Mouse (Mus musculus) neural tube, embryonic 12.5 days (tissue): ENCODE results near the gene Cyp17a1. TPM values are rescaled to one million over a fixed set of nuclear protein-coding genes. Genes with fewer than 3 reads are reported as not detected.

Experiments used
- ATAC-seq: fragments of 200-750 bp; cut with Nextera tagmentation; 2 replicates; pipeline ENCODE4 v1.8.0; 2017; ENCODE audit warnings: low read depth, mild to moderate bottlenecking, moderate TSS enrichment, moderate library complexity; ENCODE audit not compliant: low FRiP score
- H3K27ac ChIP-seq: fragments of 300-500 bp; sonication (generic); 2 replicates; pipeline ENCODE4 v1.5.1; 2016
- H3K27me3 ChIP-seq: fragments of 300-500 bp; sonication (generic); replicated peaks from 2 replicates; pipeline ENCODE4 v1.6.1; 2016; ENCODE audit warnings: mild to moderate bottlenecking
- H3K36me3 ChIP-seq: fragments of 300-500 bp; sonication (generic); 2 replicates; pipeline ENCODE4 v1.6.1; 2016; ENCODE audit warnings: mild to moderate bottlenecking
- H3K4me1 ChIP-seq: fragments of 300-500 bp; sonication (generic); 2 replicates; pipeline ENCODE4 v1.6.1; 2016
- H3K4me2 ChIP-seq: fragments of 300-500 bp; sonication (generic); replicated peaks from 2 replicates; pipeline ENCODE4 v1.6.1; 2016; ENCODE audit warnings: mild to moderate bottlenecking
- H3K4me3 ChIP-seq: fragments of 300-500 bp; sonication (generic); 2 replicates; pipeline ENCODE4 v1.5.1; 2016
- H3K9ac ChIP-seq: fragments of 300-500 bp; sonication (generic); 2 replicates; pipeline ENCODE4 v1.6.1; 2016; ENCODE audit warnings: mild to moderate bottlenecking
- H3K9me3 ChIP-seq: fragments of 300-500 bp; sonication (generic); 2 replicates; pipeline ENCODE4 v1.6.1; 2016; ENCODE audit warnings: mild to moderate bottlenecking
- WGBS: fragments of 180-500 bp; shearing (Covaris S2); methylation state at CpG from one replicate; pipeline ENCODE4 v1.1.7; 2016; 5-methylcytosine and 5-hydroxymethylcytosine counted together
- polyA plus RNA-seq: library from polyadenylated mRNA; unstranded; fragments of >200 nt; fragmentation: Nextera tagmentation; extraction: Ambion mirVana; gene quantifications from 2 replicates; pipeline ENCODE4 v1.2.1, GENCODE M21; 2016

Cyp17a1 gene
- polyA plus RNA-seq, 1 experiment from 2014 or later: not detected

DNA sequence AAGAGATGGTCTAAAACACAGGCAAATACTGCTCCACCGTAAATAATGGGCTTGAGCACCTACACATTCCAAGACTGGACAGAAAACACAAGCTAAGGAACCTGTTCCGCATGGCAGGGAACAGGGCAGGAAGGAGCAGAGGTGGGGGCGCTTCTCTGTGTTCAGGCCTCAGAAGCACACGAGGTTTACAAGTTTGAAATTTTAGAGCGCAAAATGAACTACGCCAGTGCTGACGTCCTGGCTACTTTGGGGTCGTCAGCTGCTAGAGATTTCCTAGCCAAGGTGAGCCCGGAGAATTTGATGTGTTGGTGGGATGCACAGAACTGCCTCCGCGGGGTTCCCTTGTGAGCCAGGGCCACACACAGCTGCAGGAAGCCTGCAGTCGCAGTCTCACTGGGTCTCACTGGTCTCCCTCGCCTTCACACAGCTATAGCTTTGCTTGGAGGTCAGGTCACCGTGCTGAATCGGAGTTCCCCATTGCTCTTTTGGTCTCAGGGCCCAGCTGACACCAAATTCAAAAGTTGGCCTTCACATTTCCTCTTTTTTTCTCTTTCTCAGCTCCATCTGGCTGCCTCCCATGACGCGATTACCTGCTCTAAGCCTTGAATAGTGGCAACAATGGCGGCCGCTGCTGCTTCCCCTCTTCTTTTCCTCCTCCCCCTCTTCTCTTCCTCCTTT is 25.0 kb upstream of the Cyp17a1 start:
- Histone ChIP-seq H3K27ac (no peak overlapping the region), H3K9me3 (no peaks in the 10 kb centered on the region), H3K9ac (no peak overlapping the region), H3K4me3 (no peak overlapping the region), H3K4me2 (no peak overlapping the region), H3K27me3 (no peaks in the 10 kb centered on the region), H3K36me3 (peaks cover 19% of the 10 kb centered on the region; the same call in 1 of the 2 replicates), H3K4me1 (no peaks in the 10 kb centered on the region)
- ATAC-seq: no peak
- WGBS: 50% methylated on average over 19 of the region's 19 CpGs

DNA sequence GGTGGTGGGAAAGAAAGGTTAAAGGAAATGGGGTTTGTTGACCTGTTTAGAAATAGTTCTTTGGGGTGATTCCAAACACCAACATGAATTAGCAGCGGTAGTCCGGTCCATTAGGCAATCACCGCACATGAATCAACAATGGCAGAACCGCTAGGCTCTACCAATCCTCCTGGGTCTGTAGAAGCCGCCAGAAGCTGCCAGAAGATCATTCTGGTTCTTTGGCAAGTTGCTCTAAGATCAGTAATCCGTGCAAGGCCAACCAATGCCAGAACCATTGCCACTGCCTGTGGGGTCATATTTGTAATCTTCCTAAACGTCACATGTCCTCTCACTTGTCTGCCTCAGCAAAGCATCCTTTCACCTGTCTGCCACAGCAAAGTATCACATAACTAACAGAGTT is 24.0 kb upstream of the Cyp17a1 start:
- H3K4me3 ChIP-seq: no peak overlapping the region
- H3K27me3 ChIP-seq: no peaks in the 10 kb centered on the region
- H3K9me3 ChIP-seq: no peaks in the 10 kb centered on the region
- H3K4me1 ChIP-seq: no peaks in the 10 kb centered on the region
- no peak overlapping the region for H3K9ac ChIP-seq
- no peak for ATAC-seq
- 92% methylated on average over 7 of the region's 7 CpGs for WGBS
- no peak overlapping the region for H3K4me2 ChIP-seq
- no peak overlapping the region for H3K27ac ChIP-seq
- peaks cover 19% of the 10 kb centered on the region; the same call in 1 of the 2 replicates for H3K36me3 ChIP-seq

DNA sequence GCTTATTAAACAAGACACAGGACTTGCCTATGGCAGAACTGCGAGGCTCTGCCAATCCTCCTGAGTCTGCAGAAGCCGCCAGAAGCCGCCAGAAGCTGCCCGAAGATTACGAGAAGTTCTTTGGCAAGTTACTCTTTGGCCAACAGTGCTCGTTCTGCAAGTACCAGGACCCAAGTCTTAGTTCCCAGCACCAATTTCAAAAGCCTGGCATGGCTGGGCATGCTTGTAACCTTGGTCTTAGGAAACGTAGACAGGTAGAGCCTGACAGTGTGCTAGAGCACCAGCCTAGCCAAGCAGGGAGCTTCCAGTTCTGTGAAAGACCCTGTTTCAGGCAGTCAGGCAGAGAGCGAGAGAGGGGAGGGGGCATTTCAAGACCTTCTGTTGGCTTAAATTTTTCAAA is 23.5 kb upstream of the Cyp17a1 start:
- no peak overlapping the region for H3K27ac ChIP-seq
- H3K4me3 ChIP-seq: no peak overlapping the region
- H3K27me3 ChIP-seq: no peaks in the 10 kb centered on the region
- no peaks in the 10 kb centered on the region for H3K9me3 ChIP-seq
- H3K36me3 ChIP-seq: peaks cover 19% of the 10 kb centered on the region; the same call in 1 of the 2 replicates
- WGBS: 91% methylated on average over 8 of the region's 8 CpGs
- no peak for ATAC-seq
- H3K4me2 ChIP-seq: no peak overlapping the region
- H3K4me1 ChIP-seq: no peaks in the 10 kb centered on the region
- no peak overlapping the region for H3K9ac ChIP-seq

DNA sequence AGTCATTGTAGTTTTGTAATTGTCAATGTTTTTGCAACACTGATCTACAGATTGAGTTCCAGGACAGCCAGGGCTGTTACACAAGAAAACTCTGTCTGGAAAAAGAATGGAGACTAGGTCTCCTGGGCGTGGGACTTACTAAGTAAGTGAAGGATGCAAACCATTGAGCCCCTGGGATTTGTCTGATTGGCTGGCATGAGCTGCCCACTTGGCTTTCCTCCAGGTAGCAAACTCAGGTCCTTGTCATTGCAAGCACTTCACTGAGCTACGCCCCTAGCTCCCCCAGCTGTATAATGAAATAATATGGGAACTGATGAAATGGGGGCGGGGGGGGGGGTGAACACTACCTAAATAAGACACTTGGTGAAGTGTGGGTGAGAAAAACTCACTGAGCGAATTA is 20.2 kb upstream of the Cyp17a1 start:
- Histone ChIP-seq H3K4me2 (no peak overlapping the region), H3K9ac (no peak overlapping the region), H3K36me3 (peaks cover 12% of the 10 kb centered on the region; the same call in 1 of the 2 replicates), H3K27me3 (no peaks in the 10 kb centered on the region), H3K27ac (no peak overlapping the region), H3K9me3 (no peaks in the 10 kb centered on the region), H3K4me1 (peaks cover 9% of the 10 kb centered on the region; the same call in 1 of the 2 replicates), H3K4me3 (no peak overlapping the region)
- no peak for ATAC-seq
- 84% methylated on average over 4 of the region's 4 CpGs for WGBS

DNA sequence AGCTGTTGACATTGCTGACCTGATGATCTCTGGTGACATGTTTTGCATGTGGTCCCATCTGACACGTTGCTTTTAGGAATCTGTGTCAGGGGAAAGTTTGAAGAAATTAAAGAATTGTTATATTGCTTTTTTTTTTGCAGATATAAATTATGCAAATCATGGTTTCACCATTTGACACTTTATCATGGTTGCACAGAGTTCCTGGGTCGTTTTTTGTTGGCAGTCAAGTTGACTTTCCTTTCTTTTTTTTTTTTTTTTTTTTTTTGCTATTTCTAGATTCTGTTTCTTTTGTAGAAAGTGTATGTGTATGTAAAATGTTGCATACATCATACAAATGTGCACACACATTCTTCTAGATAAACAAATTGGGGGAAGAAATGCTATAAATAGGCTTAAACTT is 18.1 kb upstream of the Cyp17a1 start:
- Histone ChIP-seq H3K4me1 (peaks cover 9% of the 10 kb centered on the region; the same call in 1 of the 2 replicates), H3K9me3 (no peaks in the 10 kb centered on the region), H3K4me2 (no peak overlapping the region), H3K9ac (no peak overlapping the region), H3K36me3 (peaks cover 8% of the 10 kb centered on the region; the same call in 1 of the 2 replicates), H3K27me3 (no peaks in the 10 kb centered on the region), H3K27ac (no peak overlapping the region), H3K4me3 (no peak overlapping the region)
- WGBS: 84% methylated on average over 2 of the region's 2 CpGs
- ATAC-seq: no peak

DNA sequence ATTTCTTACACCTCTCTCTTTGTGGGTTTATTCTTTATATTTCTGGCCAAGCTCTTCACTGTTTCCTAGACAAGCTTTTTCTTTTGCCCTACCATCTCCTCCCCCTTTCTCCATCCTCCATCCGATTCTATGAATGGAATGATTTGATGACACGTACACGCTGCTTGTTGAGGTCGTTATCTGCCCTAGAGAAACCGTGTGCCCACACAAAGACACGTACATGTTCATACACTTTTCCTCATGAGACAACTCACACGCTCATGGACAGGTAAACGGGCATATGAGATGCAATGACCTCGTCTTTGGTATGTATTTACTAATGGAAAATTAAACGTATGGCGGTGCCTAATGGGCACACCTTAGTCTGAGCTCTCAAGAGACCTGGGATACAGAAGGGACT is 17.4 kb upstream of the Cyp17a1 start:
- H3K9me3 ChIP-seq: no peaks in the 10 kb centered on the region
- no peak overlapping the region for H3K27ac ChIP-seq
- peak overlapping the region; percentile 63 for H3K4me2 ChIP-seq
- H3K4me3 ChIP-seq: peak overlapping the region; percentile 62
- H3K9ac ChIP-seq: peak overlapping the region; percentile 69
- H3K27me3 ChIP-seq: no peaks in the 10 kb centered on the region
- ATAC-seq: peak; percentile 65
- H3K4me1 ChIP-seq: peaks cover 9% of the 10 kb centered on the region; the same call in 1 of the 2 replicates
- peaks cover 8% of the 10 kb centered on the region; the same call in 1 of the 2 replicates for H3K36me3 ChIP-seq
- 79% methylated on average over 11 of the region's 11 CpGs for WGBS

DNA sequence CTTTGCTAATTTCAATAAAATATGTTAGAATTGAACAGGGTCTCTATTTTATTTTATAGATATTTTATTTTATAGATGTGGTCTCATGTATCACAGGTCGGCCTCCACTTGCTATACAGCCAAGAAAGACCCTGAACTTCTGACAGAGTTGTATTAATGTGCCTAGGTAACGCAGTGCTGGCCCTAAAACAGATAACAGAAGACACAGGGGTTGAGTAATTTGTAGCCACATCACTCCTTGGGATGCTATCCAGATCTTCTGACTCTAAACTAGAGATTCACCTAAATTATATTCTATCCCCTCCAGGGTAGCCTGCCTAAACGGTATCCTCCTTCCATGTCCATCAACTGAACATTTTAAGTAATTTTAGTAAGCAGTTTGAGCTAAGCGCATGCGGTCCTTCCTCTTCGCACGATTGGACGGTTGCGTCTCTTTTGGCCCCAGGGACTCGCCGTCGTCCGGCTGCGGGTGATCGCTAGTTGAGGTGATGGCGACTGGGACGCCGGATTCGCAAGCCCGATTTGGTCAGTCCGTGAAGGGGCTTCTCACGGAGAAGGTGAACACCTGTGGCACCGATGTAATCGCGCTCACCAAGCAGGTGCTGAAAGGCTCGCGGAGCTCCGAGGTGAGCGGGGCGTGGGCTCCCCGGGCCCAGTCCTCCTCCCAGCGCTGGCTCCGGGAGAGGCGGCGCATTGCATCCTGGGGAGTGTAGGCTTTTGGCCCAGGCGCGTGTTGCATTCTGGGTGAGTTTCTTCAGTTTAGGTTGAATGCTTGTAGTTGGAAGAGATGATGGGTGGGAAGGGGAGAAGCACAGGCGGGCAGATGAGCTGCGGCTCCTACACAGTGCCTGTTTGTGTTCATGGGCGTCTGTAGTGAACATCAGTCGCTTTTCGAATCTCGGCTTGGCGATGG is 16.7 kb upstream of the Cyp17a1 start, which contains the start of gene Borcs7:
Gene Borcs7 (plus strand): TSS at position 447 of the 913 bp plus-strand sequence.
- peaks cover 9% of the 10 kb centered on the region; the same call in 1 of the 2 replicates for H3K4me1 ChIP-seq
- WGBS: 3% methylated on average over 44 of the region's 44 CpGs
- no peaks in the 10 kb centered on the region for H3K9me3 ChIP-seq
- peak within 1 kb of the TSS; percentile 63 for H3K4me2 ChIP-seq
- no peak within 1 kb of the TSS for H3K27ac ChIP-seq
- H3K9ac ChIP-seq: peak within 1 kb of the TSS; percentile 69
- no peaks in the 10 kb centered on the region for H3K27me3 ChIP-seq
- H3K4me3 ChIP-seq: peak within 1 kb of the TSS; percentile 62
- peaks cover 1% of the 10 kb centered on the region; the same call in 1 of the 2 replicates for H3K36me3 ChIP-seq
- peak; percentile 85 for ATAC-seq

DNA sequence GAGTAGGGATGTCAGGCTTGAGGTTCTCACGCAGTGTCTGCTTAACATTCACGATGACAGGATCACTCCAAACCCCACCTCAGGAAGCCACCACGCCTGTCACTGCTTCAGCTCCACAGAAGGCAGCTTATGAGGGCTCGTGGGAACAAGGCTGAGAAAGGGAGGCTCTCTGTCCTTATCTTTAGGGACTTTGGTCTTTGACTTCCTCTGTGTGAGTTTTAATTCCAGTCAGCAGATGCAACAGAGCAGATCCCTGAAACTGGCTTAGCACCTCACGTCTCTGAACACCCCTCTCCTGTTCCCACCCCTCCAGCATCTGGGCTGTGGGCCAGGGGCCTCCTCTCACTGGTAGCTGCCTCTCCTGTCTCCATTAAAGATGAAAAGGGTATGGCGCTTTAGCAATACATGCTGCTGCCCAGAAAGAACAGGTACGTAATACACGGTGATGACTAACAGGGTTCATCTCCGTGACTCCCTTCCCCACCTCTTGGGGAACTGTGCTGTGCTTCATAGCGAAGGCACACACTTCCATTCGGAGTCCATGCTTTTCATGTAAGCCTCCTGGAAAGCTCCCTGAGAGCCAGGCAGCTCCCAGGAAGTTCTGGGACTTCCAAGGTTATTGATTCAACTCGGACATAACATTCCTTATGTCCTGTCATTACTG is 6.9 kb upstream of the Cyp17a1 start:
- H3K4me2 ChIP-seq: no peak overlapping the region
- no peaks in the 10 kb centered on the region for H3K36me3 ChIP-seq
- no peaks in the 10 kb centered on the region for H3K27me3 ChIP-seq
- 72% methylated on average over 12 of the region's 12 CpGs for WGBS
- H3K9me3 ChIP-seq: no peaks in the 10 kb centered on the region
- H3K4me1 ChIP-seq: no peaks in the 10 kb centered on the region
- ATAC-seq: no peak
- H3K4me3 ChIP-seq: no peak overlapping the region
- H3K9ac ChIP-seq: no peak overlapping the region
- no peak overlapping the region for H3K27ac ChIP-seq

DNA sequence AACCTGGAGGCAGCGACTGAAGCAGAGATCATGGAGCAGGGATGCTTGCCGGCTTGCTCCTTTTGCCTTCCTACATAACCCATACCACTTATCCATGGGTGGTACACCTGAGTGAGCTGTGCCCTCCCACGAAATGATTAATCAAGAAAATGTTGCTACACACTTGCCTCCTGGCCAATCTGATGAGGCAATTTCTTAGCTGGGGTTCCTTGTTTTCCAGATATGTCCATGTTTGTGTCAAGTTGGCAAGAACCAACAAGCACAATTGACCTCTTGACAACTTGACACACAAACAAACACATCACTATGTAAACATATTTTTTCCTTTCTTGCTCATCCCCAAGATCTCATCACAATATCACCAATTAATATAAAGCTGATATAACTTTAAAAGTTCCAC is 2.7 kb upstream of the Cyp17a1 start:
- Histone ChIP-seq H3K4me1 (no peaks in the 10 kb centered on the region), H3K27me3 (no peaks in the 10 kb centered on the region; the same call in 1 of the 2 replicates), H3K9me3 (no peaks in the 10 kb centered on the region), H3K4me3 (no peak overlapping the region), H3K36me3 (no peaks in the 10 kb centered on the region), H3K4me2 (no peak overlapping the region), H3K9ac (no peak overlapping the region), H3K27ac (no peak overlapping the region)
- ATAC-seq: no peak
- 91% methylated on average over 3 of the region's 3 CpGs for WGBS

DNA sequence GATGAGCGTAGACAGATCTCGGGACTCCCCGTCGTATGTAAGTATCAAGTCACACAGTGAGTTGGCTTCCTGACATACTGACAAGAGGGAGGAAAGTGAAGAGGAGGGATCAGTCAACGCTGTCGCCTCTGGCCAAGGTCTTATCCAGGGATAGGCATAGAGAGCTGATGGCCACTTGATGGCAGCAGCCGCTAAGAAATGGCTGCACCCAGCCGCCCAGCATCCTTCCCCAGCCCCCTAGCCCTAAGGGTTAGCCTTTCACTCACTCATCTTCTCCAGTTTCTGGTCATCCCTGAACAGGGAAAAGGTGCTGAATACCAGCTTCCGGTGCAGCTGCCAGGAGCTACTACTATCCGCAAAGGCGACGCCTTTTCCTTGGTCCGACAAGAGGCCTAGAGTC is 2.3 kb downstream of the Cyp17a1 start:
- no peak for ATAC-seq
- Histone ChIP-seq H3K9ac (no peak overlapping the region), H3K27me3 (no peaks in the 10 kb centered on the region; the same call in 1 of the 2 replicates), H3K9me3 (no peaks in the 10 kb centered on the region), H3K27ac (no peak overlapping the region), H3K36me3 (no peaks in the 10 kb centered on the region), H3K4me2 (no peak overlapping the region), H3K4me1 (no peaks in the 10 kb centered on the region), H3K4me3 (no peak overlapping the region)
- 34% methylated on average over 13 of the region's 13 CpGs for WGBS

DNA sequence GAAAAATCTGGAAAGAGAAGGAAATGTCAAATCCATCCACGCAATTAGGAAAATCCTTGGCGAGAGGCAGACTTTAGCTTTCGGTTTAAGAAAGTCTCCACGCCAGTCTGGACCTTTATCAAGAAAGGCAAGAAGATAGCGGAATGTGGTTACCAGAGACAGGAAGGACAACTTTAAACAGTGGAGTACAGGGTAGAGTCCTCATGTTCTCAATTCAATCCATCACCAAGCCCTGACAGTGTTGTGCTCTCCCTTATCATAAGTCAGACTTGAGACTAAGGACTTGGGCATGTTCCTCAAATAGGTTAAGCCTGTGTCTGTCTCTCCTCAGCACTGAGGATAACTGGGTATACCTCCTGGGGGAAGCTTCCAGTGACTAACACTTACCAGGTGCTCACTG is 3.2 kb downstream of the Cyp17a1 start:
- H3K36me3 ChIP-seq: no peaks in the 10 kb centered on the region
- ATAC-seq: no peak
- no peak overlapping the region for H3K27ac ChIP-seq
- H3K9ac ChIP-seq: no peak overlapping the region
- no peaks in the 10 kb centered on the region; the same call in 1 of the 2 replicates for H3K27me3 ChIP-seq
- no peaks in the 10 kb centered on the region for H3K4me1 ChIP-seq
- no peaks in the 10 kb centered on the region for H3K9me3 ChIP-seq
- 91% methylated on average over 5 of the region's 5 CpGs for WGBS
- H3K4me3 ChIP-seq: no peak overlapping the region
- no peak overlapping the region for H3K4me2 ChIP-seq

DNA sequence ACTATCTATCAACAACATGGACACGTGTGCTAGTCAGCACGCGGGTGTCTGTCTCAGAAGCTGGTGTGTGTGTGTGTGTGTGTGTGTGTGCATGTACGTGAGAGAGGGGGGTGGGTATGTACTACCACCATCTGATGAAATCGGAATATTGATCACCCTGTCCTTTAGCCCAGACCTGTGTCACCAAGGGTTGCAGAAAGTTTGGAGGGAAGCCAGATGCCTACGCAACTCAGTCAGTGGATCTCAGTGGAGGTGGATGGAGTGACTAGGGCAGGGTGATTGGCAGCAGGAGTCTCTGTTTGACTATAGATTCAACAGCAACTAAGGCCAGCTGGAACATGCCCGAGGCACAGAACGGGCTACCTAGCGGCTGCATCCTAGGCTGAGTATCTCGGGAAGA is 4.7 kb downstream of the Cyp17a1 start:
- H3K9me3 ChIP-seq: no peaks in the 10 kb centered on the region
- ATAC-seq: no peak
- H3K36me3 ChIP-seq: no peaks in the 10 kb centered on the region
- no peak overlapping the region for H3K9ac ChIP-seq
- H3K4me3 ChIP-seq: no peak overlapping the region
- WGBS: 91% methylated on average over 10 of the region's 10 CpGs
- no peaks in the 10 kb centered on the region for H3K4me1 ChIP-seq
- no peak overlapping the region for H3K27ac ChIP-seq
- no peaks in the 10 kb centered on the region; the same call in 1 of the 2 replicates for H3K27me3 ChIP-seq
- no peak overlapping the region for H3K4me2 ChIP-seq
